Mouse (Mus musculus) macrophage (primary cell): ENCODE results near the gene Wdr4. TPM values are rescaled to one million over a fixed set of nuclear protein-coding genes. Genes with fewer than 3 reads are reported as not detected.
"Not testable (repeated sequence)": the region's sequence is repeated elsewhere in the genome, so short reads cannot be mapped to it uniquely, and the experiment has no call there.

ENCODE experiments used
- H3K27ac ChIP-seq: fragments of 350-480 bp; formaldehyde crosslinking; 2 replicates; pipeline ENCODE4 v1.9.0; 2021
- H3K36me3 ChIP-seq: fragments of 350-480 bp; formaldehyde crosslinking; 2 replicates; pipeline ENCODE4 v1.9.0; 2021; ENCODE audit errors: inconsistent target
- H3K4me3 ChIP-seq: fragments of 350-480 bp; formaldehyde crosslinking; 2 replicates; pipeline ENCODE4 v1.9.0; 2021; ENCODE audit errors: inconsistent target
- H3K79me2 ChIP-seq: fragments of 350-480 bp; formaldehyde crosslinking; 2 replicates; pipeline ENCODE4 v1.9.0; 2021; ENCODE audit errors: inconsistent target
- WGBS: methylation state at CpG from one replicate; pipeline ENCODE4 v1.1.7; 2026; ENCODE audit warnings: inconsistent platforms; ENCODE audit not compliant: missing documents; 5-methylcytosine and 5-hydroxymethylcytosine counted together
- polyA plus RNA-seq: library from polyadenylated mRNA; stranded (reverse); fragments of 250-400 nt; gene quantifications from 3 replicates; pipeline ENCODE4 v1.2.4, GENCODE M21; 2018; ENCODE audit warnings: inconsistent platforms
- total RNA-seq, 78 experiments: library from RNA; depleted of rRNA; stranded (reverse); fragments of 250-400 nt; gene quantifications; 1 replicate in 9 of 78; 2 replicates in 24 of 78; 3 replicates in 43 of 78; 4 replicates in 2 of 78; pipeline ENCODE4 v1.2.4; 2018; ENCODE audit warnings: inconsistent platforms in 56 of 78

The Wdr4 gene
- 10 to 100 TPM; 28.2 to 88.6 (median 42.7) TPM for total RNA-seq (2018; cell fraction: chromatin; rRNA removed)
- 1 to 10 TPM; 2.3 to 7.4 (median 3.9) TPM for total RNA-seq (2018; cell fraction: cytosol; rRNA removed)
- 10 to 100 TPM in 24 of 26 experiments, 1 to 10 TPM in 2; 8.6 to 54.4 (median 20.6) TPM for total RNA-seq (2018; cell fraction: nucleus; rRNA removed)
- polyA plus RNA-seq, result 4.1 to 9.5 TPM (median 9.2 TPM) in 3 replicates

DNA sequence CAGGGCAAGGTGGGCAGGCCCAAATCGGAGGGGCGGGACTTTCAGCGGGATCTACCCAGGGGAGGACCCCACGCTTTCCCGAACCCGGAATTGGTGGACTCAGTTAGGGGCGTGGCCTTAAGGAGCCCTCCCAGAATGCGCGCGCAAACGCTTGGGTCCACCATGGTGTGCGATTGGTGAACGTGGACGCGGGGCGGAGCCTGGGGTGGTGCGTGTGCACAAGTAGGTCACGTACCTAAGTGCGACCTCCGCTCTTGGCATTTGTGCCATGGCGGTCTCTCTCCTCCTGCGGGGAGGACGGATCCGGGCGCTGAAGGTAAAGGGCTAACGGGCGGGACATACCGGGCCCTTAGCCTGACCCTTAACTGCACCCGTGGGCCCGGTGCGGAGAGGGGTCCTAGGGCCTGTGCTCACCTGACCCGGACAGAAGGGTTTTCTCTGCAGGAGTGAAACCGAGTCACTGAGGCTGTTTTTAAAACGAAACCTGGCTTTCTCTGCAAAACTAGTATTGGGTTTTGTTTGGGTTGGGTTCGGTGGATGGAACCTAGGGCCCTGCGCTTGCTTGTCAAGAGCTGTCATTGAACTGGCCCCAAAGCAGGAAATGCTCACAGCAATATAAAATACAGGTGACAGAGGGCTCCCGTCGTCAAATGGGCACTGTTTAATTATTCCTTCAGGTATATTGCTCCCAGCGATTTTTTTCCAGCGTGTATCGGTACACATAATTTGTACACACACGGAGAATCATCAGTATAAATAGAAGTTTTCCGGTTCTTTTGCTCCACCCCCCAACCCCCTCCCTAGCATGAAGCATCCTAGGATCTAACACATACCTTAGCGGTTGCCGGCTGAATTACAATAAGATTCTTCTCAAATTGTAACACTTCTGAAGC is at the start of gene Wdr4, which contains the start of gene Ndufv3:
Wdr4 (minus strand) TSS at position 35 of the 893 bp plus-strand sequence.
Ndufv3 (plus strand) TSS at position 170 of the 893 bp plus-strand sequence.
- Histone ChIP-seq H3K27ac (peak within 1 kb of the TSS; percentile 74), H3K4me3 (peak within 1 kb of the TSS; percentile 98), H3K79me2 (peaks cover 52% of the 10 kb centered on the region), H3K36me3 (peaks cover 11% of the 10 kb centered on the region)
- under 1% methylated on average over 45 of the region's 45 CpGs for WGBS

DNA sequence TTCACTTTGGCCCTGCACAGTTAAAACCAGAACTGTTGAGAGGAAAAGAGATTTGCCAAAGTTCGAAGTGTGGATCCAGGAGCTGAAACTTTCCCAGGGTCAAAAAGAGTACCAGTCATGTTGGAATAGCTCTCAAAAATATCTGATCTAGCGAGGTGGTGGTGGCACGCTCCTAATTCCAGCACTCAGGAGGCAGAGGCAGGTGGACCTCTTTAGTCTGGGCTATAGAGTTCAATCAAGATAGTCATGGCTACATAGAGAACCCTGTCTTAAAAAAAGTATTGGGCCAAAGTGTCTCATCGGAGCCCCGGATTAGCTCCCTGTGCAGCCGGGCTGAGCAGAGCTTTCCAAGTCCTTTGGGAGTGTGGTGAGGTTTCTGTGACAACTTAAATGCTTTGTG is 46.5 kb upstream of the Wdr4 start:
- Histone ChIP-seq H3K79me2 (peaks cover 58% of the 10 kb centered on the region), H3K4me3 (peak overlapping the region; percentile 53; the same call in 1 of the 2 replicates), H3K36me3 (no peaks in the 10 kb centered on the region), H3K27ac (no peak overlapping the region)
- 83% methylated on average over 6 of the region's 6 CpGs for WGBS

DNA sequence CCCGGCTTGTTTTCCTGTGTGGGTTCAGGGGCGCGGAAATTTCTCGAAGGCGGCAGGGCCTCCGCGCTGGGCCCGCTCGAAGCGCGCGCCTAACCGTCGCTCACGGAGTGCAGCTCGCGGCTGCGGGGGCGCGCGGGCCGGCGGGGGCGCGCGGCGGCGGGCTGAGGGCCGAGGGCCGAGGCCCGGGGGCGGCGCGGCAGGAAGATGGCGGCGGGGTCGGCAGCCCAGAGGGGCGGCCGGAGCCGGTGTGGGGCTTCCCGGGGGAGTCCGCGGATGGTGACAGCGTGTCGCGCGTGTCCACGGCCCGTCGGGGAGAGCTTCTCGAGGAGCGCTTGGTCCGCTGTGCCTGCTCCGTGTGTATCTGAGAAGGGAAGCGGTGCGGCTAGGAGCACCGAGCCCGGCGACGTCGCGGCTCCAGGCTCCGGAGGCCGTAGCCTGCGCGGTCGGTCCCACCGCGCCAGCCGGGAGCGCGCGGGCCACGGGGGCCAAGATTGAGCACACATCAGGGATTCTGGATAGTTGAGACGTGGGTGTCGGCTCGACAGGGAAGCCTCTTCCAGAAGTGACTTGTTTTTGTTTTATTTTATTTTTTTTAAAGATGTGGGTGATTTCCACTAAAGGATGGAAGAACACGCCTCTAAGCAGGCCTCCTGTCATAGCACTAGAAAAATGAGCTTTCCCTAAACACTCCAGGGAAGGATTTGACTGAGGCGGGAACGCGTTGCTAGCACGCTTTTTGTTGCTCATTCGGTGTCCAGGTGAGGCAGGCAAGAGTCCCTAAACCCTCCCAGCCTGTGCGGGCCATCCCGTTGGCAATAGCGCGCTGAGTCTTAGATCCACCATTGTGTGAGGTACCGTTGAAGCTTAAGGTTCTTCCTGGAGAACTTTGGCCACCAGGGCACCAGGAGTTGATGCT is 45.6 kb upstream of the Wdr4 start:
- H3K79me2 ChIP-seq, result peaks cover 50% of the 10 kb centered on the region
- H3K36me3 ChIP-seq, result no peaks in the 10 kb centered on the region
- H3K27ac ChIP-seq, result 0 out of 2 replicates have a peak overlapping the region, but pooled peaks have one; percentile 10
- 1% methylated on average over 77 of the region's 88 CpGs for WGBS
- peak overlapping the region; percentile 53 for H3K4me3 ChIP-seq

DNA sequence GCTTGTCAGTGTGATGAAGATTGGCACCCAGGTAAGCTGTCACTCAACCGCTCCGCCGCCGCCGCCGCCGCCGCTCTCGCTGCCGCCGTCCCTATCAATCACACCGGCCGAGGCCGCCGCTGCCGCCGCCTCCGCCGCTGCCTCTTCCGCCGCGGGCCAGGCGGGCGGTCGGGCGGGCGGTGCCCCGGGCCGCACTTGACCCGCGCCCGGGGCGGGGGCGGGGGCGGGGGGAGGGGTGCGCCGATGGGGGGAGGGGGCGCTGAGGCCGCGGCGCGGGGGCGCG is 45.0 kb upstream of the Wdr4 start:
- H3K79me2 ChIP-seq, result peaks cover 44% of the 10 kb centered on the region
- H3K27ac ChIP-seq, result no peak overlapping the region
- 3% methylated on average over 14 of the region's 44 CpGs for WGBS
- H3K4me3 ChIP-seq, result no peak overlapping the region
- no peaks in the 10 kb centered on the region for H3K36me3 ChIP-seq

- WGBS, result under 1% methylated on average over 59 of the region's 72 CpGs
- Histone ChIP-seq H3K27ac (peak within 1 kb of the TSS; percentile 87), H3K79me2 (peaks cover 38% of the 10 kb centered on the region), H3K4me3 (peak within 1 kb of the TSS; percentile 53), H3K36me3 (no peaks in the 10 kb centered on the region)
Observed at GRCm38 (mm10) chr17:31564015-31564857, 44.5 kb upstream of the Wdr4 start, which contains the start of gene Pknox1. Gene Pknox1 (plus strand): TSS chr17:31564734.

DNA sequence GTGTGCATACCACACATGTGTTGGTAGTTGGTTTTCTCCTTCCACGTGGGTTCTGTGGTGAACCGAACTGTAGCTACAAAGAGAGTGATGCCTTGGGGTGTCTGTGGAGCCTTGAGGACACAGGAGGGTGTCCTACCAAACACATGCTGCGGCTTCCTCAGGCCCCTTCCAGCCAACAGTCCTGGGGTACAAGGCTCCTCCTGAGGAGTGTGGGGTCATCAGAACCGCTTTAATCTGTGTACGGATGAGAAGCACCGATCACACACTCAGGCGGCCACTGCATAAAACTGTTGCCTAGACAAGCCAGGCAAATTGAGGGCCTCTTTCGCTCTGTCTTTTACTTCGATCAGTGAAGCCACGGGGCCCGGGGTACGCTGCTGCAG is 43.8 kb upstream of the Wdr4 start:
- H3K4me3 ChIP-seq, result peak overlapping the region; percentile 44
- peak overlapping the region; percentile 87 for H3K27ac ChIP-seq
- peaks cover 32% of the 10 kb centered on the region for H3K79me2 ChIP-seq
- no peaks in the 10 kb centered on the region for H3K36me3 ChIP-seq
- 4% methylated on average over 12 of the region's 12 CpGs for WGBS

DNA sequence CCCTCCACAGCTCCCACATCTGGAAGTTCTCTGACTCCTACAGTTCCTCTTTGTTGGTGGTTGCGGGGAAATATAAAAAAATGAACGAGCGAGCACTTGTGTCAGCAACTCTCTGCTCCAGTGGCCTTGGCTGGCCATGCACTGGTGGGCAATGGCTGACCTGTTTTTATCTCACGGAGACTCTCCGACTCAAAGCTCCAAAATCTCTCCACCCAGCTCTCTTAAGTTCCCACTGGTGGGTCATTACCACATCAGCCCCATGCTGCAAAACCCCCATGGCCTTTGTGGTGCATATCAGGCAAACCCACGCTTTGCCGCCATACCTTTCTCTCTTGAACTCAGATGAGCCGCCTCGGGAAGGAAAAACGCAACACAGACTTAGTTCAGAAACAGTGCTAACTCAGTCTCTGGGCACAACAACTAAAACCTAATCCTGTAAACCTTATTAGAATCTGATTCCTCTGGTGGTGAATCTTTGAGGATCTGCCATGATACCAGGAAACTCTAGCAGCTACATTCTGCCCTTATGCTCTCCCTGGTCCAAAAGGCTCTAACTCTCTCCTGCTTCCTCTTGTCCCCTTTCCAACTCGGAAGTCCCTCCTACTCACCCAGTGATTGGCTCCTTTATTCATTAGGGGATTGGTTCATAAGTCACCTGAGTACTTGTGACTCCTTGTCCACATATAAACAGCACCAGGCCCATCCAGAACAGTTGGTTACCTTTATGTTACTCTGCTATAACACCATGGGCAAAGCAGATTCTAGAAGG is 39.4 kb upstream of the Wdr4 start:
- H3K79me2 ChIP-seq, result no peaks in the 10 kb centered on the region
- no peak overlapping the region for H3K4me3 ChIP-seq
- peak overlapping the region; percentile 74 for H3K27ac ChIP-seq
- H3K36me3 ChIP-seq, result no peaks in the 10 kb centered on the region
- WGBS, result 69% methylated on average over 11 of the region's 11 CpGs

- Histone ChIP-seq H3K4me3 (peak overlapping the region; percentile 36), H3K79me2 (no peaks in the 10 kb centered on the region), H3K36me3 (no peaks in the 10 kb centered on the region), H3K27ac (peak overlapping the region; percentile 74)
- 82% methylated on average over 10 of the region's 10 CpGs for WGBS
Observed at GRCm38 (mm10) chr17:31557947-31558542, 38.3 kb upstream of the Wdr4 start.

- WGBS, result 79% methylated on average over 11 of the region's 11 CpGs
- H3K4me3 ChIP-seq, result peak overlapping the region; percentile 36
- H3K36me3 ChIP-seq, result no peaks in the 10 kb centered on the region
- H3K79me2 ChIP-seq, result no peaks in the 10 kb centered on the region
- peak overlapping the region; percentile 74 for H3K27ac ChIP-seq
Observed at GRCm38 (mm10) chr17:31557124-31557880, 37.5 kb upstream of the Wdr4 start.

DNA sequence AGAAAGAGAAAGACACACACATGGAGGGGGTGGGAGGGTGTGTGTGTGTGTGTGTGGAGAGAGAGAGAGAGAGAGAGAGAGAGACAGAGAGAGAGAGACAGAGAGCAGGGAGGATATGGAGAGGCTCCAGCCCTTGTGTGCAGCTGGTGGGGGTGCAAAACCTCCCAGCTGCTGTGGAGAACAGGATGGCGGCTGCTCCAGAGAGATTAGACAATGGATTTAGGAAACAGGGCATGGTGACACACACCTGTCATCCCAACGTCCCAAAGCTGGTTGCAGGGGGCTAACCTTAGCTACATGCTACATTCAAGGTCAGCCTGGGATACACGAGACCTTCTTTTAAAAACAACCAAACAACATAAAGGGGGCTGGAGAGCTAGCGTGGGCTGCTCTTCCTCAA is 36.5 kb upstream of the Wdr4 start:
- Histone ChIP-seq H3K79me2 (no peaks in the 10 kb centered on the region), H3K36me3 (no peaks in the 10 kb centered on the region), H3K27ac (no peak overlapping the region), H3K4me3 (no peak overlapping the region)
- 83% methylated on average over 4 of the region's 4 CpGs for WGBS

GRCm38 (mm10) chr17:31552601-31553000 is 32.8 kb upstream of the Wdr4 start:
- not testable (repeated sequence) for H3K79me2 ChIP-seq, H3K36me3 ChIP-seq, H3K27ac ChIP-seq, H3K4me3 ChIP-seq
- 91% methylated on average over 17 of the region's 23 CpGs for WGBS

DNA sequence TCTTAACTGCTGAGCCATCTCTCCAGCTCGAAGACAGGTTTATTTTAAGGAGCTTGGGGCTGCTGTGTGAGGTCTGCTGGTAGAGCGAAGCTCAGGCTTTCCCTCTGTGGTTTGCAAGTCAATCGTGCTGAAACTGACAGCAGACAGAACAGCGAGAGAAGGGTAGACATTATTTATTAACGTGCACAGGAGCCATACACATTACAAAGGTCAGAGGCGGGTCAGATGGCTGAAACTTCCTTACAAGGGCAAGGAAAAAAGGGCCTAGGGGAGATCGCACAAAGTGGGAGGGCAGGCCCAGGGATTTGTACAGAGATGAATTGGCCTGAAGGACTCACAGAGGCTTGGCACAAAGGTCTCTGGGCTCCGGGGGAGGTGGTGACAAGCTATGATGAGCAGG is 29.6 kb upstream of the Wdr4 start:
- Histone ChIP-seq H3K27ac (no peak overlapping the region), H3K36me3 (no peaks in the 10 kb centered on the region), H3K4me3 (no peak overlapping the region), H3K79me2 (no peaks in the 10 kb centered on the region)
- 79% methylated on average over 8 of the region's 8 CpGs for WGBS
